Mouse (Mus musculus) lung, adult 2 months (tissue): ENCODE results near the gene Cacna1e.

Experiments used
- CTCF ChIP-seq: fragments of 200-500 bp; IDR thresholded peaks from 2 replicates; pipeline ENCODE4 v1.5.1; 2011; ENCODE audit warnings: mild to moderate bottlenecking, low read length, control low read depth; ENCODE audit not compliant: insufficient read depth
- POLR2A ChIP-seq: fragments of 200-500 bp; IDR thresholded peaks from 2 replicates; pipeline ENCODE4 v1.6.1; 2011; ENCODE audit warnings: low read depth, mild to moderate bottlenecking, control low read depth, low read length, borderline replicate concordance; ENCODE audit errors: extremely low read depth

DNA sequence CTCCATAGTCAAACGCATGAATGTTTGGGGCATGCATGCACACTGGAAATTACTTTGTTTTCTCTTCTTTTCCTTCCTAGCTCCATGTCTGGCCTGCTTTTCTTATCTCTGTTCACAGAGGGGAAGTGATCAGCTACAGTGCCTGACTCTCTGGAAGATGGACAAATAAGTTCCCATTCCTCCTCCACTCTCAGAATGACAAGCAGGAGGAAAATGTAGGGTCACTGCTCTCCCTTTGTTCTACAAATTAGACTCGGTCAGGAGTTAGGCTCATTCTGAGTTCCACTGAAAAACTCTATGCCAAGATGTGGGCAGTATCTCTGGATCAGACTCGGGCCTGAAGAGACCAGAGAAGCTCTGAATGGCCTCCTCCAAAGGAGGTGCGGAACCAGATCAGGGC lies 275.8 kb downstream of the Cacna1e start:
- TF ChIP-seq CTCF (no peak), POLR2A (no peak)
